Mouse (Mus musculus): ENCODE measurements around the gene Slc38a1.

DNA sequence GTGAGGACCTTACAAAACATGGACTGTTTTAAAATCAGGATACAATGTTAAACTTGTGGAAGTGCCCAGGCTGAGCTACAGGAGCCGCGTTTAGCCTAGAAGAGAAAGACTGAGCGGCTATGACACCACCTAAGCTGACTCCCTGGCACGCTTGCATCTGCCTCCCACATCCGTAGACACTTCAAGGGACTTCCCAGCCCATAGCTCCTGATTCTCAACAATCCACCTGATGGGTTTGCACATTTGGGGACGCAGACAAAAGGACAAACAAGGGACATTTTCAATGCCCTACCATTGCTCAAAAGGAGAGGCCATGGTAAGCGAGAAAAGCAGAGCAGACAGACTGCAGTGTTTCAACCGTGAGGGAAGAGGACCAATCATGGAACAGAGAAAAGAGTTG lies 3.1 kb downstream of the Slc38a1 start:
- TF ChIP-seq CTCF (IDR thresholded peaks at IDR 0.05; ENCODE audit: borderline replicate concordance, control insufficient read depth, extremely low read depth, insufficient read depth, low read length, poor library complexity) (no peak), POLR2A (IDR thresholded peaks at IDR 0.05; ENCODE audit: control insufficient read depth, extremely low read depth, insufficient read depth, low read length, poor library complexity) (no peak)

Measured in thymus, adult 2 months (tissue).